ENCODE assay signal across 8 mouse cellular contexts in genomic region chrX:7762921-7763197, GRCm38 (mm10). TPM values are rescaled to one million over a fixed set of nuclear protein-coding genes. Genes with fewer than 3 reads are reported as not detected.
A peak's percentile ranks its signal among the peaks of the same experiment; 100 is the strongest.
DNase-seq lines count a peak whose midpoint lies in the region; ATAC-seq and TF ChIP-seq lines count a peak whose summit lies in the region.

No protein-coding gene starts in this region.

- peak overlapping the region; percentile 83 for H3K27ac ChIP-seq in layer of hippocampus, adult 2 months
- no peak overlapping the region for H3K27ac ChIP-seq in embryonic facial prominence, embryonic 11.5 days (replicated peaks; ENCODE audit: low read depth, low read length)
- no peak overlapping the region for H3K27ac ChIP-seq in hindbrain, embryonic 16.5 days (ENCODE audit: low read depth, low read length)
- H3K27ac ChIP-seq in midbrain, postnatal 0 days (ENCODE audit: low read depth, low read length) = peak overlapping the region; percentile 32; the same call in 1 of the 2 replicates

- H3K4me2 ChIP-seq in embryonic facial prominence, embryonic 11.5 days (ENCODE audit: low read depth, low read length) = peak overlapping the region; percentile 65
- peak overlapping the region; percentile 67 for H3K4me2 ChIP-seq in hindbrain, embryonic 16.5 days (ENCODE audit: low read length)
- peak overlapping the region; percentile 62 for H3K4me2 ChIP-seq in midbrain, postnatal 0 days (ENCODE audit: low read depth, low read length, poor library complexity, severe bottlenecking)

- H3K4me3 ChIP-seq in layer of hippocampus, adult 2 months = peak overlapping the region; percentile 73
- H3K4me3 ChIP-seq in embryonic facial prominence, embryonic 11.5 days (ENCODE audit: low read depth, low read length) = peak overlapping the region; percentile 69
- peak overlapping the region; percentile 65 for H3K4me3 ChIP-seq in hindbrain, embryonic 16.5 days (ENCODE audit: low read length)
- H3K4me3 ChIP-seq in midbrain, postnatal 0 days (ENCODE audit: low read depth, low read length) = peak overlapping the region; percentile 61

- no peaks in the 10 kb centered on the region for H3K9me3 ChIP-seq in embryonic facial prominence, embryonic 11.5 days (replicated peaks; ENCODE audit: control insufficient read depth, low read length)
- no peaks in the 10 kb centered on the region for H3K9me3 ChIP-seq in hindbrain, embryonic 16.5 days (ENCODE audit: control insufficient read depth, low read length)
- no peaks in the 10 kb centered on the region for H3K9me3 ChIP-seq in midbrain, postnatal 0 days (ENCODE audit: low read length)

- no peaks in the 10 kb centered on the region; the same call in 1 of the 2 replicates for H3K36me3 ChIP-seq in embryonic facial prominence, embryonic 11.5 days (replicated peaks; ENCODE audit: control insufficient read depth, insufficient read depth, low read depth, low read length)
- 0 out of 2 replicates have a peak, but pooled peaks cover 2% of the 10 kb centered on the region for H3K36me3 ChIP-seq in hindbrain, embryonic 16.5 days (ENCODE audit: control insufficient read depth, insufficient read depth, low read length)
- 0 out of 2 replicates have a peak, but pooled peaks cover 6% of the 10 kb centered on the region for H3K36me3 ChIP-seq in midbrain, postnatal 0 days (ENCODE audit: insufficient read depth, low read length)

- no peak for TF ChIP-seq CTCF in layer of hippocampus, adult 2 months (conservative IDR thresholded peaks at IDR 0.05)
- no peak for TF ChIP-seq CTCF in midbrain, postnatal 0 days (IDR thresholded peaks at IDR 0.05)

- ATAC-seq in embryonic facial prominence, embryonic 11.5 days (replicated peaks; ENCODE audit: insufficient number of reproducible peaks, low FRiP score, low TSS enrichment, low read depth) = no peak; the same call in 1 of the 2 replicates
- ATAC-seq in hindbrain, embryonic 16.5 days = no peak; the same call in 1 of the 2 replicates
- ATAC-seq in midbrain, postnatal 0 days (ENCODE audit: low FRiP score) = no peak

- no peaks in the 10 kb centered on the region for H3K27me3 ChIP-seq in embryonic facial prominence, embryonic 11.5 days (ENCODE audit: control insufficient read depth, insufficient read depth, low read length)
- H3K27me3 ChIP-seq in hindbrain, embryonic 16.5 days (replicated peaks; ENCODE audit: control insufficient read depth, insufficient read depth, low read length) = no peaks in the 10 kb centered on the region
- H3K27me3 ChIP-seq in midbrain, postnatal 0 days (ENCODE audit: insufficient read depth, low read length) = no peaks in the 10 kb centered on the region

- H3K9ac ChIP-seq in embryonic facial prominence, embryonic 11.5 days (replicated peaks; ENCODE audit: low read length) = peak overlapping the region; percentile 57
- peak overlapping the region; percentile 72 for H3K9ac ChIP-seq in hindbrain, embryonic 16.5 days (ENCODE audit: low read depth, low read length)
- peak overlapping the region; percentile 55 for H3K9ac ChIP-seq in midbrain, postnatal 0 days (replicated peaks; ENCODE audit: low read length, poor library complexity, severe bottlenecking)

- H3K4me1 ChIP-seq in embryonic facial prominence, embryonic 11.5 days (ENCODE audit: control insufficient read depth, insufficient read depth, low read length) = no peaks in the 10 kb centered on the region
- H3K4me1 ChIP-seq in hindbrain, embryonic 16.5 days (ENCODE audit: control insufficient read depth, insufficient read depth, low read depth, low read length) = peaks cover 12% of the 10 kb centered on the region
- H3K4me1 ChIP-seq in midbrain, postnatal 0 days (ENCODE audit: insufficient read depth, low read length) = no peaks in the 10 kb centered on the region

- DNase-seq in layer of hippocampus, adult 2 months (ENCODE audit: low spot score in 2 of 2) = no peak
- no peak for DNase-seq in layer of hippocampus, postnatal 36 days
- no peak for DNase-seq in embryonic facial prominence, embryonic 11.5 days (ENCODE audit: low spot score)
- no peak for DNase-seq in midbrain, postnatal 0 days (ENCODE audit: low spot score)
- DNase-seq in embryo, embryonic 10 days (ENCODE audit: low spot score) = no peak
- no peak for DNase-seq in left cerebral cortex, adult 18-20 months (ENCODE audit: low spot score in 2 of 2)
- DNase-seq in spleen, postnatal 36 days (ENCODE audit: low spot score in 2 of 2) = no peak

- 14% methylated on average over 21 of the region's 21 CpGs for WGBS in embryonic facial prominence, embryonic 11.5 days
- WGBS in hindbrain, embryonic 16.5 days = 26% methylated on average over 14 of the region's 21 CpGs
- WGBS in midbrain, postnatal 0 days = 27% methylated on average over 17 of the region's 21 CpGs

RNA-seq across cellular contexts. Expression of gene Tfe3, which starts 0.5 kb away (rescaled TPM):
- total RNA-seq in layer of hippocampus, adult 2 months (2021) = 10 to 100 TPM; 29.0 to 35.1 TPM
- 10 to 100 TPM; 26.7 to 27.4 TPM for total RNA-seq in layer of hippocampus, postnatal 36 days (2021)
- polyA plus RNA-seq in embryonic facial prominence, embryonic 11.5 days (2014; fragmentation: Nextera tagmentation; extraction: Ambion mirVana) = 16.2 and 16.5 TPM in 2 replicates
- 20.4 and 25.3 TPM in 2 replicates for polyA plus RNA-seq in hindbrain, embryonic 16.5 days (2015; fragmentation: Nextera tagmentation; extraction: Ambion mirVana)
- 21.0 and 22.3 TPM in 2 replicates for total RNA-seq in midbrain, postnatal 0 days (2014; rRNA removed)
- 20.0 and 21.0 TPM in 2 replicates for polyA plus RNA-seq in midbrain, postnatal 0 days (2015; fragmentation: Nextera tagmentation; extraction: Ambion mirVana)
- 10 to 100 TPM; 34.2 to 35.2 TPM for total RNA-seq in left cerebral cortex, adult 18-20 months (2021)

RNA-seq across cellular contexts. Expression of gene Ccdc120, which starts 12.2 kb away (rescaled TPM):
- 10 to 100 TPM; 14.7 to 20.6 TPM for total RNA-seq in layer of hippocampus, adult 2 months (2021)
- total RNA-seq in layer of hippocampus, postnatal 36 days (2021) = 10 to 100 TPM; 14.3 to 16.0 TPM
- polyA plus RNA-seq in embryonic facial prominence, embryonic 11.5 days (2014; fragmentation: Nextera tagmentation; extraction: Ambion mirVana) = 14.5 and 20.2 TPM in 2 replicates
- polyA plus RNA-seq in hindbrain, embryonic 16.5 days (2015; fragmentation: Nextera tagmentation; extraction: Ambion mirVana) = 52.8 and 55.8 TPM in 2 replicates
- total RNA-seq in midbrain, postnatal 0 days (2014; rRNA removed) = 272 and 352 TPM in 2 replicates
- 64.9 and 71.6 TPM in 2 replicates for polyA plus RNA-seq in midbrain, postnatal 0 days (2015; fragmentation: Nextera tagmentation; extraction: Ambion mirVana)
- total RNA-seq in left cerebral cortex, adult 18-20 months (2021) = 10 to 100 TPM; 26.7 to 29.7 TPM

RNA-seq across cellular contexts. Expression of gene Gripap1, which starts 26.7 kb away (rescaled TPM):
- 100 to 1,000 TPM; 105 to 108 TPM for total RNA-seq in layer of hippocampus, adult 2 months (2021)
- total RNA-seq in layer of hippocampus, postnatal 36 days (2021) = 100 to 1,000 TPM in 1 of 2 experiments, 10 to 100 TPM in 1; 92.2 to 106 TPM
- 35.6 and 35.9 TPM in 2 replicates for polyA plus RNA-seq in embryonic facial prominence, embryonic 11.5 days (2014; fragmentation: Nextera tagmentation; extraction: Ambion mirVana)
- polyA plus RNA-seq in hindbrain, embryonic 16.5 days (2015; fragmentation: Nextera tagmentation; extraction: Ambion mirVana) = 61.5 and 71.9 TPM in 2 replicates
- 27.2 and 36.3 TPM in 2 replicates for total RNA-seq in midbrain, postnatal 0 days (2014; rRNA removed)
- polyA plus RNA-seq in midbrain, postnatal 0 days (2015; fragmentation: Nextera tagmentation; extraction: Ambion mirVana) = 63.9 and 68.4 TPM in 2 replicates
- total RNA-seq in left cerebral cortex, adult 18-20 months (2021) = 100 to 1,000 TPM in 1 of 2 experiments, 10 to 100 TPM in 1; 99.1 to 103 TPM

RNA-seq across cellular contexts. Expression of gene Praf2, which starts 34.6 kb away (rescaled TPM):
- 100 to 1,000 TPM in 1 of 2 experiments, 10 to 100 TPM in 1; 91.6 to 102 TPM for total RNA-seq in layer of hippocampus, adult 2 months (2021)
- total RNA-seq in layer of hippocampus, postnatal 36 days (2021) = 100 to 1,000 TPM; 101 to 104 TPM
- polyA plus RNA-seq in embryonic facial prominence, embryonic 11.5 days (2014; fragmentation: Nextera tagmentation; extraction: Ambion mirVana) = 85.4 and 88.7 TPM in 2 replicates
- 143 and 144 TPM in 2 replicates for polyA plus RNA-seq in hindbrain, embryonic 16.5 days (2015; fragmentation: Nextera tagmentation; extraction: Ambion mirVana)
- total RNA-seq in midbrain, postnatal 0 days (2014; rRNA removed) = 110 and 134 TPM in 2 replicates
- 136 and 146 TPM in 2 replicates for polyA plus RNA-seq in midbrain, postnatal 0 days (2015; fragmentation: Nextera tagmentation; extraction: Ambion mirVana)
- 10 to 100 TPM; 96.0 to 98.1 TPM for total RNA-seq in left cerebral cortex, adult 18-20 months (2021)

RNA-seq across cellular contexts. Expression of gene Gm45208, which starts 40.8 kb away (rescaled TPM):
- total RNA-seq in layer of hippocampus, adult 2 months (2021) = not detected
- under 1 TPM in 1 of 2 experiments, not detected in 1; 0.61 TPM for total RNA-seq in layer of hippocampus, postnatal 36 days (2021)
- polyA plus RNA-seq in embryonic facial prominence, embryonic 11.5 days (2014; fragmentation: Nextera tagmentation; extraction: Ambion mirVana) = not detected in 2 replicates
- polyA plus RNA-seq in hindbrain, embryonic 16.5 days (2015; fragmentation: Nextera tagmentation; extraction: Ambion mirVana) = not detected in 2 replicates
- total RNA-seq in midbrain, postnatal 0 days (2014; rRNA removed) = 0.71 TPM in 1 of 2 replicates, not detected in the other
- polyA plus RNA-seq in midbrain, postnatal 0 days (2015; fragmentation: Nextera tagmentation; extraction: Ambion mirVana) = not detected in 2 replicates
- total RNA-seq in left cerebral cortex, adult 18-20 months (2021) = 1 to 10 TPM in 1 of 2 experiments, not detected in 1; 1.6 TPM

Comparison
In these comparisons a context has a peak if more than half of its experiments do, and no peak if none do; other contexts are left out.
1. H3K27ac ChIP-seq: peak in layer of hippocampus, adult 2 months (single experiment) and midbrain, postnatal 0 days (single experiment); none in embryonic facial prominence, embryonic 11.5 days (single experiment) and hindbrain, embryonic 16.5 days (single experiment).
2. Peak in every context shown above with its lines, with median percentiles within 50 percentile points of each other: H3K4me3 ChIP-seq, H3K4me2 ChIP-seq and H3K9ac ChIP-seq.